Mouse (Mus musculus) ES-E14 (cell line): Measurements from ENCODE around the gene Pde4dip.

Experiments used
- CHD2 ChIP-seq: IDR thresholded peaks from 2 replicates; pipeline ENCODE4 v1.6.1; 2014; ENCODE audit warnings: mild to moderate bottlenecking, low read depth, low read length, inconsistent platforms
- MAFK ChIP-seq: IDR thresholded peaks from 2 replicates; pipeline ENCODE4 v1.6.1; 2014; ENCODE audit warnings: mild to moderate bottlenecking, low read depth, low read length, inconsistent platforms; ENCODE audit not compliant: insufficient read depth
- ZC3H11A ChIP-seq: IDR thresholded peaks from 2 replicates; pipeline ENCODE4 v1.6.1; 2012; ENCODE audit warnings: low read depth, mild to moderate bottlenecking, inconsistent platforms, low read length, borderline replicate concordance
- ZNF384 ChIP-seq: IDR thresholded peaks from 2 replicates; pipeline ENCODE4 v1.6.1; 2012; ENCODE audit warnings: low read depth, low read length, inconsistent platforms

GRCm38 (mm10) chr3:97894695-97895094 is 6.2 kb upstream of the Pde4dip start:
- TF ChIP-seq ZNF384 (no peak), ZC3H11A (peak; percentile 76; the same call in 1 of the 2 replicates), MAFK (no peak), CHD2 (no peak)
